Mouse (Mus musculus): ENCODE data around the gene Ddr1. TPM values are rescaled to one million over a fixed set of nuclear protein-coding genes. Genes with fewer than 3 reads are reported as not detected.

Gene Ddr1
- polyA plus RNA-seq, 1 experiment from 2014 or later = 2.9 TPM

DNA sequence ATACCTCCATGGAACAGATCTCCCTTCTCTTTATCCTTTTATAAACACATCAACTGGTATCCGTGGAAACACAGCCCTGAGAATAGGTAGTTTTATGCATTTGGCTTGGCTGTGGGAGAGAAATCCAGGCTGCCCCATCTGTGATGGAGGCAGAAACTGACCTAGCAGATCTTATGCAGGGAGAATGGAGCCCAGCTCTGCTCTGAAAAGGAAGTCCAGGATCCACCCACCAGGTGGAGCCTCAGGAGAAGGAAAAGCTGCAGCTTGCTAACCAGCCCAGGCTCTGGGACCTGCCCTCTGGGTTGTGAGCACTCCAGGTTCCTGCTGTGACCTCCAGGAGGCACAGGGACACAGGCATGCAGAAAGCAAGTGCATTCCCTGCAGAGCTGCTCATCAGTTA lies 70.4 kb downstream of the Ddr1 start:
- Histone ChIP-seq H3K9me3 (replicated peaks) (no peaks in the 10 kb centered on the region), H3K27me3 (peaks cover 25% of the 10 kb centered on the region), H3K27ac (no peak overlapping the region), H3K36me3 (no peaks in the 10 kb centered on the region), H3K4me3 (replicated peaks) (no peak overlapping the region), H3K4me2 (no peak overlapping the region), H3K9ac (no peak overlapping the region), H3K4me1 (replicated peaks) (0 out of 2 replicates have a peak, but pooled peaks cover 3% of the 10 kb centered on the region)
- ATAC-seq (ENCODE audit: low read depth) = no peak
- WGBS (ENCODE audit: insufficient replicate concordance) = 0% methylated on average over 1 of the region's 1 CpGs
- no peak for DNase-seq

Other genes with a start within 250 kb of the Ddr1 start
- 147 and 152 TPM in 2 replicates for gene H2-Q10, start 234.5 kb downstream of the Ddr1 start, polyA plus RNA-seq (2015; fragmentation: Nextera tagmentation; extraction: Ambion mirVana)
- gene Pou5f1, start 198.6 kb downstream of the Ddr1 start, polyA plus RNA-seq (2015; fragmentation: Nextera tagmentation; extraction: Ambion mirVana) = not detected in 2 replicates
- gene Tcf19, start 187.8 kb downstream of the Ddr1 start, polyA plus RNA-seq (2015; fragmentation: Nextera tagmentation; extraction: Ambion mirVana) = 44.3 and 50.4 TPM in 2 replicates
- 7.5 and 8.8 TPM in 2 replicates for gene Cchcr1, start 187.5 kb downstream of the Ddr1 start, polyA plus RNA-seq (2015; fragmentation: Nextera tagmentation; extraction: Ambion mirVana)
- gene Psors1c2, start 171.4 kb downstream of the Ddr1 start, polyA plus RNA-seq (2015; fragmentation: Nextera tagmentation; extraction: Ambion mirVana) = 0.12 and 0.27 TPM in 2 replicates
- not detected in 2 replicates for gene Cdsn, start 152.5 kb downstream of the Ddr1 start, polyA plus RNA-seq (2015; fragmentation: Nextera tagmentation; extraction: Ambion mirVana)
- gene 2300002M23Rik, start 137.2 kb downstream of the Ddr1 start, polyA plus RNA-seq (2015; fragmentation: Nextera tagmentation; extraction: Ambion mirVana) = not detected in 2 replicates
- not detected in 2 replicates for gene Sfta2, start 103.1 kb downstream of the Ddr1 start, polyA plus RNA-seq (2015; fragmentation: Nextera tagmentation; extraction: Ambion mirVana)
- gene Gm9573, start 78.0 kb downstream of the Ddr1 start, polyA plus RNA-seq (2015; fragmentation: Nextera tagmentation; extraction: Ambion mirVana) = not detected in 2 replicates
- gene Mucl3, start 60.9 kb downstream of the Ddr1 start, polyA plus RNA-seq (2015; fragmentation: Nextera tagmentation; extraction: Ambion mirVana) = 0.03 and 0.06 TPM in 2 replicates
- gene Vars2, start 37.0 kb downstream of the Ddr1 start, polyA plus RNA-seq (2015; fragmentation: Nextera tagmentation; extraction: Ambion mirVana) = 7.7 TPM in 2 replicates
- 31.9 and 33.9 TPM in 2 replicates for gene Gtf2h4, start 30.9 kb downstream of the Ddr1 start, polyA plus RNA-seq (2015; fragmentation: Nextera tagmentation; extraction: Ambion mirVana)
- gene Ier3, start 117.1 kb upstream of the Ddr1 start, polyA plus RNA-seq (2015; fragmentation: Nextera tagmentation; extraction: Ambion mirVana) = 21.6 and 23.2 TPM in 2 replicates
- 38.2 and 38.5 TPM in 2 replicates for gene Flot1, start 118.6 kb upstream of the Ddr1 start, polyA plus RNA-seq (2015; fragmentation: Nextera tagmentation; extraction: Ambion mirVana)
- gene Tubb5, start 133.7 kb upstream of the Ddr1 start, polyA plus RNA-seq (2015; fragmentation: Nextera tagmentation; extraction: Ambion mirVana) = 520 and 547 TPM in 2 replicates
- gene Mdc1, start 136.9 kb upstream of the Ddr1 start, polyA plus RNA-seq (2015; fragmentation: Nextera tagmentation; extraction: Ambion mirVana) = 8.0 and 8.8 TPM in 2 replicates
- 23.0 and 25.4 TPM in 2 replicates for gene Nrm, start 156.7 kb upstream of the Ddr1 start, polyA plus RNA-seq (2015; fragmentation: Nextera tagmentation; extraction: Ambion mirVana)
- gene Ppp1r18, start 161.0 kb upstream of the Ddr1 start, polyA plus RNA-seq (2015; fragmentation: Nextera tagmentation; extraction: Ambion mirVana) = 8.0 and 11.8 TPM in 2 replicates
- 35.2 and 40.3 TPM in 2 replicates for gene Dhx16, start 175.2 kb upstream of the Ddr1 start, polyA plus RNA-seq (2015; fragmentation: Nextera tagmentation; extraction: Ambion mirVana)
- 14.3 and 15.1 TPM in 2 replicates for gene 2310061I04Rik, start 192.8 kb upstream of the Ddr1 start, polyA plus RNA-seq (2015; fragmentation: Nextera tagmentation; extraction: Ambion mirVana)
- 9.3 and 9.9 TPM in 2 replicates for gene Atat1, start 205.5 kb upstream of the Ddr1 start, polyA plus RNA-seq (2015; fragmentation: Nextera tagmentation; extraction: Ambion mirVana)
- 105 and 106 TPM in 2 replicates for gene Mrps18b, start 211.8 kb upstream of the Ddr1 start, polyA plus RNA-seq (2015; fragmentation: Nextera tagmentation; extraction: Ambion mirVana)
- gene Ppp1r10, start 211.8 kb upstream of the Ddr1 start, polyA plus RNA-seq (2015; fragmentation: Nextera tagmentation; extraction: Ambion mirVana) = 19.4 and 27.5 TPM in 2 replicates